Mouse (Mus musculus): ENCODE measurements around the gene Olfr64. TPM values are rescaled to one million over a fixed set of nuclear protein-coding genes. Genes with fewer than 3 reads are reported as not detected.

The Olfr64 gene
- total and polyA plus RNA-seq, 2 experiments = not detected

DNA sequence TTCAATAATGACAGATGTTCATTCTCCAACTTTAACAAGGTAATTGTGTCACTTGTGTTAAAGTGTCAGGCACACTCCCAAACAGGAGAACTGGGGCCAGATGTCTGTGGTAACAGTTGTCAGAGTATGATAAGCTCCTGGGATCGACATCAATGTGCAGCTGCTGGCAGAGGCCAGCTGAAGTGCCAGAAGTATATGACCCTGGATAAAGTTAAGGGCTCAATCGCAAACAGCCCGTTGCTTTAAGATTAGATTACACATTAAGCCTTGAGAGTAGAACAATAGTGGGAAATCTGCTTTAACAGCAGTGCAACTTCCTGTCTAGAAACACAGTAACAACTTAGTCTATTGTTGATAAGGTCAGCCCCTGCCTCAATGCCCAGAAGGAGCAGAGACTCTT lies 15.8 kb upstream of the Olfr64 start:
- 30% methylated on average over 3 of the region's 3 CpGs for WGBS
- Histone ChIP-seq H3K79me2 (ENCODE audit: control insufficient read depth, insufficient read depth, low read length) (no peaks in the 10 kb centered on the region), H3K4me1 (ENCODE audit: control insufficient read depth, insufficient read depth, low read length) (no peaks in the 10 kb centered on the region), H3K36me3 (ENCODE audit: control insufficient read depth, insufficient read depth, low read length) (no peaks in the 10 kb centered on the region), H3K27ac (replicated peaks; ENCODE audit: insufficient read depth, low read depth, low read length) (no peak overlapping the region), H3K4me3 (ENCODE audit: insufficient read depth, low read depth, low read length) (no peak overlapping the region), H3K9ac (ENCODE audit: low read depth, low read length) (no peak overlapping the region), H3K27me3 (ENCODE audit: control insufficient read depth, insufficient read depth, low read length) (no peaks in the 10 kb centered on the region)
- no peak for DNase-seq (ENCODE audit: extremely low read depth, low read depth, low spot score)
- TF ChIP-seq POLR2A (IDR thresholded peaks at IDR 0.05; ENCODE audit: extremely low read depth, insufficient read depth, low read length) (no peak), CTCF (IDR thresholded peaks at IDR 0.05; ENCODE audit: low read depth, low read length) (no peak)

GRCm38 (mm10) chr7:103903187-103903586 lies 8.9 kb upstream of the Olfr64 start, which contains the start of gene Olfr65:
TSS of gene Olfr65 (plus strand) at chr7:103903487.
- Histone ChIP-seq H3K27ac (replicated peaks; ENCODE audit: insufficient read depth, low read depth, low read length) (no peak within 1 kb of the TSS), H3K4me3 (ENCODE audit: insufficient read depth, low read depth, low read length) (no peak within 1 kb of the TSS), H3K36me3 (ENCODE audit: control insufficient read depth, insufficient read depth, low read length) (no peaks in the 10 kb centered on the region), H3K4me1 (ENCODE audit: control insufficient read depth, insufficient read depth, low read length) (no peaks in the 10 kb centered on the region), H3K27me3 (ENCODE audit: control insufficient read depth, insufficient read depth, low read length) (no peaks in the 10 kb centered on the region), H3K79me2 (ENCODE audit: control insufficient read depth, insufficient read depth, low read length) (no peaks in the 10 kb centered on the region), H3K9ac (ENCODE audit: low read depth, low read length) (no peak within 1 kb of the TSS)
- 66% methylated on average over 2 of the region's 2 CpGs for WGBS
- DNase-seq (ENCODE audit: extremely low read depth, low read depth, low spot score) = no peak
- TF ChIP-seq POLR2A (IDR thresholded peaks at IDR 0.05; ENCODE audit: extremely low read depth, insufficient read depth, low read length) (no peak), CTCF (IDR thresholded peaks at IDR 0.05; ENCODE audit: low read depth, low read length) (no peak)

DNA sequence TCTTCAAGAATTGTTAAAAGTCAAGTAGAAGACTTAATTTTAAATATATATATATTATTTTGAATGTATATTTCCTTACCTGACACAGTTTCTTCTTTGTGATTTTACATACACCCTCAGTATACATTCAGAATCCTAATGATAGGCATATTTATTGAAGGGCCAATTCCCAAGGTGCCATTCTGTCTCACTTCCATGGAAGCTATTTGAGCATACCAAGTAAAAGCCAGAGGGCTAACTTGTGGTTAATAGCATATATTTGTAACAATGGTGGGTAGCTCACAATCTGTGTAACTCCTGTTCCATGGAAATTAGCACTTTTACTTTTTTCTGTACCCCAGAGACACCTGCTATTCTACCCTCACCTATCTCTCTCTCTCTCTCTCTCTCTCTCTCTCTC lies 8.1 kb downstream of the Olfr64 start, which contains the start of gene Olfr66:
Gene Olfr66, minus strand, starts transcription at position 101 of the 400 bp plus-strand sequence.
- H3K27me3 ChIP-seq (ENCODE audit: control insufficient read depth, insufficient read depth, low read length) = no peaks in the 10 kb centered on the region
- no peak within 1 kb of the TSS for H3K4me3 ChIP-seq (ENCODE audit: insufficient read depth, low read depth, low read length)
- no peaks in the 10 kb centered on the region for H3K4me1 ChIP-seq (ENCODE audit: control insufficient read depth, insufficient read depth, low read length)
- TF ChIP-seq POLR2A (IDR thresholded peaks at IDR 0.05; ENCODE audit: extremely low read depth, insufficient read depth, low read length) = no peak
- no peak for TF ChIP-seq CTCF (IDR thresholded peaks at IDR 0.05; ENCODE audit: low read depth, low read length)
- H3K9ac ChIP-seq (ENCODE audit: low read depth, low read length) = no peak within 1 kb of the TSS
- H3K27ac ChIP-seq (replicated peaks; ENCODE audit: insufficient read depth, low read depth, low read length) = no peak within 1 kb of the TSS
- DNase-seq (ENCODE audit: extremely low read depth, low read depth, low spot score) = no peak
- H3K79me2 ChIP-seq (ENCODE audit: control insufficient read depth, insufficient read depth, low read length) = no peaks in the 10 kb centered on the region
- no peaks in the 10 kb centered on the region for H3K36me3 ChIP-seq (ENCODE audit: control insufficient read depth, insufficient read depth, low read length)

- Histone ChIP-seq H3K27me3 (ENCODE audit: control insufficient read depth, insufficient read depth, low read length) (no peaks in the 10 kb centered on the region), H3K27ac (replicated peaks; ENCODE audit: insufficient read depth, low read depth, low read length) (no peak overlapping the region), H3K36me3 (ENCODE audit: control insufficient read depth, insufficient read depth, low read length) (no peaks in the 10 kb centered on the region), H3K79me2 (ENCODE audit: control insufficient read depth, insufficient read depth, low read length) (no peaks in the 10 kb centered on the region), H3K9ac (ENCODE audit: low read depth, low read length) (no peak overlapping the region), H3K4me1 (ENCODE audit: control insufficient read depth, insufficient read depth, low read length) (no peaks in the 10 kb centered on the region), H3K4me3 (ENCODE audit: insufficient read depth, low read depth, low read length) (no peak overlapping the region)
- WGBS = 65% methylated on average over 2 of the region's 2 CpGs
- no peak for DNase-seq (ENCODE audit: extremely low read depth, low read depth, low spot score)
- TF ChIP-seq POLR2A (IDR thresholded peaks at IDR 0.05; ENCODE audit: extremely low read depth, insufficient read depth, low read length) (no peak), CTCF (IDR thresholded peaks at IDR 0.05; ENCODE audit: low read depth, low read length) (no peak)
These were observed 17.2 kb downstream of the Olfr64 start for GRCm38 (mm10) chr7:103877093-103877492.

DNA sequence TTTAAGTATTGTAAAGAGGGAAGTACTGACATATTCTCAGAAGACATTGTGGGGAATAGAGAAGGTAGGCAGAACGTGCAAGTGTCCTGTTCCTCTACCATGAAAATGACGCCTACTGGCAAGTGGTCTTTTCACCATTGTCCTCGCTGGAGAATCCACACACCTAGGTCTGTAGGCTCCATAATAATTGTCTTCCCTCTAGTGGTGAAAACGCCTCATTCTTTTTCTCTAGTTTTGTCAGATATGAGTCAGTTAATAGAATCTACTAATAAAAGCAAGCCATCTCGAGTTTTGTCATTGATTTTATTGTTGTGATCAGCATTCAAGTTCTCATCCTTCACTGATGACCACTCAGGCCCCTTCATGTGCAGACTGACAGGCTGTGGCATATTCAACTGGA lies 19.8 kb downstream of the Olfr64 start:
- Histone ChIP-seq H3K27me3 (ENCODE audit: control insufficient read depth, insufficient read depth, low read length) (no peaks in the 10 kb centered on the region), H3K4me3 (ENCODE audit: insufficient read depth, low read depth, low read length) (no peak overlapping the region), H3K9ac (ENCODE audit: low read depth, low read length) (no peak overlapping the region), H3K36me3 (ENCODE audit: control insufficient read depth, insufficient read depth, low read length) (no peaks in the 10 kb centered on the region), H3K4me1 (ENCODE audit: control insufficient read depth, insufficient read depth, low read length) (no peaks in the 10 kb centered on the region), H3K27ac (replicated peaks; ENCODE audit: insufficient read depth, low read depth, low read length) (no peak overlapping the region), H3K79me2 (ENCODE audit: control insufficient read depth, insufficient read depth, low read length) (no peaks in the 10 kb centered on the region)
- no peak for DNase-seq (ENCODE audit: extremely low read depth, low read depth, low spot score)
- TF ChIP-seq POLR2A (IDR thresholded peaks at IDR 0.05; ENCODE audit: extremely low read depth, insufficient read depth, low read length) = no peak
- no peak for TF ChIP-seq CTCF (IDR thresholded peaks at IDR 0.05; ENCODE audit: low read depth, low read length)
- WGBS = 37% methylated on average over 5 of the region's 5 CpGs

- H3K27ac ChIP-seq (replicated peaks; ENCODE audit: insufficient read depth, low read depth, low read length) = no peak overlapping the region
- no peak overlapping the region for H3K9ac ChIP-seq (ENCODE audit: low read depth, low read length)
These were observed 21.2 kb downstream of the Olfr64 start for GRCm38 (mm10) chr7:103873064-103873463.

More at GRCm38 (mm10) chr7:103873064-103873463, 21.2 kb downstream of the Olfr64 start:
- Histone ChIP-seq H3K36me3 (ENCODE audit: control insufficient read depth, insufficient read depth, low read length) (no peaks in the 10 kb centered on the region), H3K4me3 (ENCODE audit: insufficient read depth, low read depth, low read length) (no peak overlapping the region), H3K27me3 (ENCODE audit: control insufficient read depth, insufficient read depth, low read length) (no peaks in the 10 kb centered on the region), H3K4me1 (ENCODE audit: control insufficient read depth, insufficient read depth, low read length) (no peaks in the 10 kb centered on the region), H3K79me2 (ENCODE audit: control insufficient read depth, insufficient read depth, low read length) (no peaks in the 10 kb centered on the region)
- TF ChIP-seq POLR2A (IDR thresholded peaks at IDR 0.05; ENCODE audit: extremely low read depth, insufficient read depth, low read length) = no peak
- TF ChIP-seq CTCF (IDR thresholded peaks at IDR 0.05; ENCODE audit: low read depth, low read length) = no peak
- no peak for DNase-seq (ENCODE audit: extremely low read depth, low read depth, low spot score)
- 5% methylated on average over 1 of the region's 1 CpGs for WGBS
